Mouse (Mus musculus) heart, embryonic 14.5 days (tissue): ENCODE data around the gene Mtmr6. TPM values are rescaled to one million over a fixed set of nuclear protein-coding genes. Genes with fewer than 3 reads are reported as not detected.

ENCODE experiments used
- ATAC-seq: fragments of 200-750 bp; cut with Nextera tagmentation; 2 replicates; pipeline ENCODE4 v1.8.0; 2017; ENCODE audit warnings: low read depth, moderate TSS enrichment; ENCODE audit not compliant: insufficient number of reproducible peaks, insufficient read depth, low FRiP score
- H3K27ac ChIP-seq, 2 experiments: fragments of 200-500 bp in 1 of 2; fragments of 300-500 bp in 1 of 2; sonication (generic) in 1 of 2; replicated peaks in 1 of 2; 2 replicates each; pipeline ENCODE4 v1.5.1; 2012 to 2014; ENCODE audit warnings: low read depth in 2 of 2, low read length in 2 of 2, control low read depth in 1 of 2, mild to moderate bottlenecking in 1 of 2, mixed read lengths in 1 of 2; ENCODE audit not compliant: control insufficient read depth in 1 of 2, insufficient read depth in 1 of 2
- H3K27me3 ChIP-seq: fragments of 300-500 bp; sonication (generic); 2 replicates; pipeline ENCODE4 v1.6.1; 2014; ENCODE audit warnings: mild to moderate bottlenecking, low read length, control low read depth; ENCODE audit not compliant: control insufficient read depth, insufficient read depth
- H3K36me3 ChIP-seq: fragments of 300-500 bp; sonication (generic); 2 replicates; pipeline ENCODE4 v1.6.1; 2014; ENCODE audit warnings: mild to moderate bottlenecking, control low read depth, low read length, mixed read lengths; ENCODE audit not compliant: control insufficient read depth, insufficient read depth
- H3K4me1 ChIP-seq, 2 experiments: fragments of 200-500 bp in 1 of 2; fragments of 300-500 bp in 1 of 2; sonication (generic) in 1 of 2; 2 replicates each; pipeline ENCODE4 v1.6.1; 2012 to 2014; ENCODE audit warnings: low read length in 2 of 2, control low read depth in 1 of 2, mixed read lengths in 1 of 2; ENCODE audit not compliant: control insufficient read depth in 2 of 2, insufficient read depth in 2 of 2
- H3K4me2 ChIP-seq: fragments of 300-500 bp; sonication (generic); 2 replicates; pipeline ENCODE4 v1.6.1; 2014; ENCODE audit warnings: mild to moderate bottlenecking, low read length
- H3K4me3 ChIP-seq, 2 experiments: fragments of 200-500 bp in 1 of 2; fragments of 300-500 bp in 1 of 2; sonication (generic) in 1 of 2; 2 replicates each; pipeline ENCODE4 v1.5.1; 2012 to 2014; ENCODE audit warnings: low read length in 2 of 2, mild to moderate bottlenecking in 2 of 2, control low read depth in 1 of 2, low read depth in 1 of 2, moderate library complexity in 1 of 2; ENCODE audit not compliant: control insufficient read depth in 1 of 2, insufficient read depth in 1 of 2
- H3K9ac ChIP-seq: fragments of 300-500 bp; sonication (generic); 2 replicates; pipeline ENCODE4 v1.6.1; 2014; ENCODE audit warnings: mild to moderate bottlenecking, low read length
- H3K9me3 ChIP-seq: fragments of 300-500 bp; sonication (generic); 2 replicates; pipeline ENCODE4 v1.6.1; 2016; ENCODE audit warnings: low read length, control low read depth; ENCODE audit not compliant: control insufficient read depth
- WGBS: fragments of 180-500 bp; shearing (Covaris S2); extraction: QIAGEN DNeasy Blood & Tissue Kit; methylation state at CpG from one replicate; pipeline ENCODE4 v1.1.7; 2014; 5-methylcytosine and 5-hydroxymethylcytosine counted together
- polyA plus RNA-seq: library from polyadenylated mRNA; unstranded; fragments of >200 nt; fragmentation: Nextera tagmentation; extraction: Ambion mirVana; gene quantifications from 2 replicates; pipeline ENCODE4 v1.2.1, GENCODE M21; 2014

Gene Mtmr6
- polyA plus RNA-seq, 1 experiment from 2014 or later = 31.7 TPM

DNA sequence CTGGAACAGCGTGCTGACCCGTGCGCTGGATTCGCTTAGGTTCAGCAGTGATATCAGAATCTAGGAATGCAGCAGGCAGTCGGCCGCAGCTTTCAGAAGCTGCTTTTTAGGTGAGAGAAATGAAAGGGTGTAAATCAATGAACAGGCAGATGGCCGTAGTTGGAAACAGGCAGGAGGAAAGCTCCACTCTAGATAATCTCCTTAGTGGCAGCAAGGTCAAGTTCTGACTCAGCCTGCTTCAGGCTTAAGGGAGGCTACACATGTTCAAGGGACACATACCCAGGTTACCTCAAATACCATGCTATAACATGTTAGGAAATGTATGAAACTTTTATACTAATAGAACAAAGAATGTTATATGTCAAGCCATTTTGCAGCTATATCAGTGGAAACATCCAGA, 2.7 kb upstream of the Mtmr6 start:
- ATAC-seq = no peak
- Histone ChIP-seq H3K27ac (no peak overlapping the region), H3K36me3 (no peaks in the 10 kb centered on the region), H3K4me3 (no peak overlapping the region), H3K9ac (no peak overlapping the region), H3K4me1 (peaks cover 0 to 6% of the 10 kb centered on the region in 2 experiments; a peak in 2 of 4 replicates), H3K27me3 (no peaks in the 10 kb centered on the region), H3K9me3 (no peaks in the 10 kb centered on the region), H3K4me2 (no peak overlapping the region)
- 25% methylated on average over 7 of the region's 7 CpGs for WGBS

DNA sequence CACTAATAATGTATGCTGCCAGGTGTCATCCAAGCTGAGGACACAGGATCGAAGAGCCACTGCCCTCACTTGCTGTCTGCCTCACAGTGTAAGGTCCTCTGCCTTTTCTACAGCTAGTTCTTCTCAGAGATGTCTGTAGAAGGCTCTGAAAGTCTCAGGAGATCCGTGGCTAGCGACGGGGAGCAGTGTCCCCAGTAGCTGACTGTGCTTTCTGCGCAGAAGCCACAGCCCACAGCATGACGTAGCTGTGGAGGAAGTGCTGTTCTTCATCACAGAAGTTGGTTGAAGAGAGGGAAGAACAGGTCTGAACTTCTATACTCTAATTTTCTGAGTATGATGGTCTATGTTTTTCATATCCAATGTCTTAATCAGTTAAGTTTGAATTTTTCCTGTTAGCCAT, 4.3 kb downstream of the Mtmr6 start:
- Histone ChIP-seq H3K4me2 (no peak overlapping the region), H3K4me3 (no peak overlapping the region), H3K9me3 (no peaks in the 10 kb centered on the region), H3K4me1 (peaks cover 0 to 12% of the 10 kb centered on the region in 2 experiments; a peak in 2 of 4 replicates), H3K36me3 (no peaks in the 10 kb centered on the region), H3K27ac (no peak overlapping the region), H3K27me3 (no peaks in the 10 kb centered on the region), H3K9ac (no peak overlapping the region)
- WGBS = 83% methylated on average over 6 of the region's 6 CpGs
- ATAC-seq = no peak

DNA sequence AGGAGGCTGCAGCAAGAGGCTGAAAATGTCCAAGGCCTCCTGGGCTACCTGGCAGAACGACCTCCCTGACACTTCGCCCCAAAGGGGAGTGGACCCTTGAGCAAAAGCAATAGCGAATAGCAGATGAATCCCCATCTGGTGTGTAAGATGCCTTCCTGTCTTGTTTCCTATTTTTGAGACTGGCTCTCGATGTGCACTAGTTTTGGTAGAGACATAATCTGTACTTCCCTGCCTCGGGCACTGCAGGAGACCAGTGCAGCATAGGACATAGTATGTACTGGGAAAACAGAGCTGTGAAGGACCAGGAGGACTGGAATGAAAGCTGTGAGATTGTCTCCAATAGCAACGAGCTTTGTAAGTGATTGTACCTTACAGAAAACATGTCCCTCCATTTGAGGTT, 8.3 kb downstream of the Mtmr6 start:
- H3K9ac ChIP-seq = no peak overlapping the region
- peaks cover 0 to 6% of the 10 kb centered on the region in 2 experiments; a peak in 1 of 4 replicates for H3K4me1 ChIP-seq
- no peak for ATAC-seq
- H3K9me3 ChIP-seq = no peaks in the 10 kb centered on the region
- no peak overlapping the region for H3K27ac ChIP-seq
- H3K27me3 ChIP-seq = no peaks in the 10 kb centered on the region
- H3K36me3 ChIP-seq = no peaks in the 10 kb centered on the region; the same call in 1 of the 2 replicates
- no peak overlapping the region for H3K4me2 ChIP-seq
- WGBS = 66% methylated on average over 6 of the region's 6 CpGs
- H3K4me3 ChIP-seq = no peak overlapping the region

DNA sequence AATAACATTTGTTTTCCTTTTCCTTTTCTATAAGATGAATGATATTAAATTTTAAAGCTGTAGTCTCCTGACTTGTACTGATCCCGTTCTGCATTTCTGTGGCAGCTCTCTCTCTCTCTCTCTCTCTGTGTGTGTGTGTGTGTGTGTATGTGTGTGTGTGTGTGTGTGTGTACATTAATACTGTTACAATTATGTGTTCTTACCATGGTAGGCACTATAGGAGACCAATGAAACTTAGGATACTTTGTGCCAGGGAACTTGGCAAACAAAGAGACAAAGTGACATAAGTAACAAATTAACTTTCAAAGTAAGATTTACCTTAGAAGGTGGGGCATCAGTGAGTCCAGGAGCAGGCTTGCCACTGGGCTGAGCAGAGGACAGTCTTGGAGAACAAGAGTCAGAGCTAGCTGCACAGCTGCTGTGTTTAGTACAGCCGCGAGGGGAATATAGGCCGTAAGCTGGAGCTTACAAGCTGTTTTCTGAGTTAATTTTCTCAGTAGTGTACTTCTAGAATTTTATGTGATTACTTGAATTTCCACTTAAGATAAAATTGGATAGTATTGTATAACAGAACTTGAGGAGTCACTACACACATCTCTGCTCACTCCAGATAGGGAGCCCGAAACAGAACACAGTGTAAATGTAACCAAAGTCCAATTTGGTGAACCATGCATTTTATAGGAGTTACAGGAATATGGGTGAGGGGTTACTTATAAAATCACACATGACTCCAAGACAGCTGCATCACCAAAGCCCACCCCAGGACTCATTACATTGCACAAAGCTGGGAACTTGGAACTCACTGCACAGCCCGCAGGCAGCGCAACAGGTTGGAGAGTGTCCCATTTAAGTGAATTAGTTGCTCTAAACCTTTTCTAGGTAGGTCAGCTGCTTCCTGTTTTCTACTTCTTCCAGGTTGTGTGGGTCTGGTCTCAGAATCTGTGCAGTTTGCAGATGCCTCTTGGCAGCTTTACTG, 10.6 kb downstream of the Mtmr6 start:
- Histone ChIP-seq H3K4me3 (no peak overlapping the region), H3K27me3 (no peaks in the 10 kb centered on the region), H3K9ac (no peak overlapping the region), H3K36me3 (peaks cover 3% of the 10 kb centered on the region), H3K27ac (no peak overlapping the region), H3K4me2 (no peak overlapping the region), H3K4me1 (peaks cover 0 to 11% of the 10 kb centered on the region in 2 experiments; a peak in 1 of 4 replicates), H3K9me3 (no peaks in the 10 kb centered on the region)
- ATAC-seq = no peak
- whole genome bisulfite sequencing = 92% methylated on average over 7 of the region's 7 CpGs

DNA sequence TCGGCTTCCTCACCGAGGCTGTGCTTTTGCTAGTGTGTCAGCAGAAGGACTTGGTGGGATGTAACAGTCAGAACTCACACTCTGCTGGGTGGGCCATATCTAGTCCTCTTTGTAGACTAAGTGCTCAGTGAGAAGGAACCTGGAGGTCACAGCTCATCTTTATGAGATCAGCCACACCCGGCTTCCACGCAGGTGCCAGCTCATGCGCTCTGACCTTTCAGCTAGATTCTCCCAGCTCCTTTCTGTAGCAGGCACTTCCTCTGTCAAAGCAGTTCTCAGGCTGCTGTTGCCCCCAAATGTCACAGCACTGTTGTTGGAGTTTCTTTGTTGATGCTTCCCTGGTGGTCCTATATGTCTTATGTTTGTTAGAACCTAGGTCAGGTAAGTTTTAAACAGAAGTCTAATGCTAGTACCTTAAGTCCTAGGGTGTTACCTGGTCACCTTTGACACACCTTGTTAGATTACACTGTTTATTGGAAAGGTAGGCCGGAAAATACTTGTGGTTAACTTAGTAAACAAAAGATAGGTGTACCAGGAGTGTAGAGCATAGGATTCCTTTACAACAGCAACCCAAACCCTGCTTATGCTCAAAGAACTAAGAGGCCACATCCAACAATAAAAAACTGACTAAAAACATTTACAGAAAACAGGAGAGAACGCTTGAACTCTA, 21.3 kb downstream of the Mtmr6 start:
- H3K9ac ChIP-seq = no peak overlapping the region
- H3K9me3 ChIP-seq = no peaks in the 10 kb centered on the region
- no peak overlapping the region for H3K4me3 ChIP-seq
- H3K27me3 ChIP-seq = no peaks in the 10 kb centered on the region
- H3K4me2 ChIP-seq = no peak overlapping the region
- no peak overlapping the region for H3K27ac ChIP-seq
- no peaks in the 10 kb centered on the region for H3K4me1 ChIP-seq
- WGBS = 87% methylated on average over 7 of the region's 7 CpGs
- peaks cover 52% of the 10 kb centered on the region for H3K36me3 ChIP-seq
- no peak for ATAC-seq

DNA sequence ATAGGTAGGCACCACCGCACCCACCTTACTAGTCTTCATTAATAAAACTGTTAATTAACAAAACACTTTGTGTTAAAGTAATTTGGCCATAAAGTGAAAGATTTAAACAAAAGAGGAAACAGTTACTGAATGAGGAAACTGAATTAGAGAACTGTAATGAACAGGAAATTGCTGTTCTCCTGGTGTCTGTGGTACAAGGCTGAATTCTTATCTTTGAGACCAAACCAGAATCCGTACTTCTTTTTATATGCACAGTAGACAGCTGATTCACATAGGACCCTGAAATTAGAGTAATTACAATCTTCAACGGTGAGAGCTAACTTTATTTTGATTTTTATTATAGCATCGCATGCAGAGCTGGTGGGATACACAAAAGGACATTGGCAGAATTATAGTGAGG, 25.3 kb downstream of the Mtmr6 start:
- Histone ChIP-seq H3K27me3 (no peaks in the 10 kb centered on the region), H3K9me3 (no peaks in the 10 kb centered on the region), H3K36me3 (peaks cover 58% of the 10 kb centered on the region), H3K4me1 (no peaks in the 10 kb centered on the region), H3K4me3 (no peak overlapping the region), H3K9ac (no peak overlapping the region), H3K4me2 (no peak overlapping the region), H3K27ac (no peak overlapping the region)
- whole genome bisulfite sequencing = 81% methylated on average over 4 of the region's 4 CpGs
- ATAC-seq = no peak

DNA sequence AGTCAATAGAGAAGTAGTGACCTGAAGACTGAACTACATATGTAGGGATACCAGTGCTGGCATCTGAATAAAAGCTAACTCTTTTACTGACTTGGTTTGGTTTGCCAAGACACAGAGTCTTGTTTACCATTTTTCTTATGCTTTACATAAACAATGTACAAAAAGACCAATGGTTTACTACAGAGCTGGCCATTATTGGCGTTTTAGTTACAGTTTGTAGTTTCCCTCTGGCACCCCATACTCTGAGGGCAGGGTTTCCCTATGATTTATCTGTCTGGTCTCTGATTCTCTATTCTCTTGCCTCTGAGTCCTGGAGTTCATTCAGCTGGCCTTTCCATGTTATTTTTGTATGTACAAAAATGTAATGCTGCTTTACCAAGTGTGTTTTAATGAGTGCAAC, 30.5 kb downstream of the Mtmr6 start:
- Histone ChIP-seq H3K9ac (no peak overlapping the region), H3K27me3 (no peaks in the 10 kb centered on the region), H3K27ac (no peak overlapping the region), H3K4me3 (no peak overlapping the region), H3K36me3 (peaks cover 63% of the 10 kb centered on the region), H3K4me2 (no peak overlapping the region), H3K4me1 (no peaks in the 10 kb centered on the region), H3K9me3 (no peaks in the 10 kb centered on the region)
- no peak for ATAC-seq
- WGBS = 85% methylated on average over 1 of the region's 1 CpGs
